Mouse (Mus musculus): ENCODE data around the gene Ppil4. TPM values are rescaled to one million over a fixed set of nuclear protein-coding genes. Genes with fewer than 3 reads are reported as not detected.

Gene Ppil4
- total and polyA plus RNA-seq, 3 experiments = 26.4 to 45.9 (median 41.5) TPM

GRCm38 (mm10) chr10:7833377-7834165, 40.9 kb downstream of the Ppil4 start:
- Histone ChIP-seq H3K27ac (ENCODE audit: insufficient read depth, low read depth) (peak overlapping the region; percentile 95), H3K4me1 (ENCODE audit: control insufficient read depth in 1 of 2, insufficient read depth in 2 of 2) (peaks cover 40 to 63% of the 10 kb centered on the region in 2 experiments), H3K79me2 (replicated peaks; ENCODE audit: control insufficient read depth, extremely low read depth, insufficient read depth, poor library complexity, severe bottlenecking) (no peaks in the 10 kb centered on the region), H3K36me3 (replicated peaks in 1 of 2; ENCODE audit: control insufficient read depth in 1 of 2, insufficient read depth in 1 of 2, low read length in 1 of 2) (peaks cover 0 to 9% of the 10 kb centered on the region in 2 experiments), H3K27me3 (replicated peaks) (no peaks in the 10 kb centered on the region), H3K9me3 (replicated peaks; ENCODE audit: low read length) (no peaks in the 10 kb centered on the region), H3K4me3 (replicated peaks in 1 of 3; ENCODE audit: low read depth in 2 of 3, low read length in 2 of 3, poor library complexity in 1 of 3) (peak overlapping the region in 2 of 3 experiments; percentile 13 to 51), H3K9ac (ENCODE audit: insufficient read depth, low read depth) (peak overlapping the region; percentile 84), H3K4me2 (ENCODE audit: insufficient read depth, low read depth, poor library complexity, severe bottlenecking) (peak overlapping the region; percentile 96)
- peak; percentile 65 for DNase-seq (ENCODE audit: extremely low read depth)
- dilution Hi-C loops (cut with MboI; ENCODE audit: extremely low pct_ligation_motif_present, extremely low pct_unique_long_range_greater_than_20kb, low sequenced_read_pairs) (no loop called here), in situ Hi-C loops (cut with MboI; ENCODE audit: low pct_ligation_motif_present, low pct_unique_long_range_greater_than_20kb, low sequenced_read_pairs) (loop anchor here (25.0 kb wide), 1 partner anchor 1129 kb away; no protein-coding TSS in a partner anchor)
- TF ChIP-seq BHLHE40 (IDR thresholded peaks at IDR 0.05; ENCODE audit: low read depth, low read length) (no peak), JUND (conservative IDR thresholded peaks at IDR 0.05; ENCODE audit: low read depth, low read length) (0 out of 2 replicates have a peak, but pooled peaks have one; percentile 19), MEF2A (IDR thresholded peaks at IDR 0.05; ENCODE audit: borderline replicate concordance, low read depth, low read length) (peak; percentile 49; the same call in 1 of the 2 replicates), GABPA (IDR thresholded peaks at IDR 0.05; ENCODE audit: insufficient replicate concordance, low read depth, low read length) (no peak), SIN3A (IDR thresholded peaks at IDR 0.05; ENCODE audit: low read length) (no peak; the same call in none of the 2 replicates), ZNF384 (IDR thresholded peaks at IDR 0.05; ENCODE audit: low read depth, low read length) (peak; percentile 77), CTCF (conservative IDR thresholded peaks at IDR 0.05 in 1 of 2, IDR thresholded peaks at IDR 0.05 in 1 of 2; ENCODE audit: low read depth in 2 of 2, low read length in 2 of 2) (peak in 1 of 2 experiments; percentile 70; a peak in 2 of 4 replicates), MXI1 (IDR thresholded peaks at IDR 0.05; ENCODE audit: low read depth, low read length) (no peak), TBP (conservative IDR thresholded peaks at IDR 0.05; ENCODE audit: low read depth, low read length) (no peak), MAZ (IDR thresholded peaks at IDR 0.05; ENCODE audit: low read depth, low read length) (no peak), MAX (IDR thresholded peaks at IDR 0.05; ENCODE audit: low read length) (no peak; the same call in 1 of the 2 replicates), USF1 (IDR thresholded peaks at IDR 0.05; ENCODE audit: low read depth, low read length) (no peak), SMC3 (IDR thresholded peaks at IDR 0.05; ENCODE audit: low read depth, low read length) (peak; percentile 57), KAT2A (IDR thresholded peaks at IDR 0.05; ENCODE audit: insufficient replicate concordance, low read length) (no peak), ETS1 (conservative IDR thresholded peaks at IDR 0.05; ENCODE audit: low read depth, low read length) (no peak), ZMIZ1 (IDR thresholded peaks at IDR 0.05; ENCODE audit: low read depth, low read length) (0 out of 2 replicates have a peak, but pooled peaks have one; percentile 2), USF2 (conservative IDR thresholded peaks at IDR 0.05; ENCODE audit: low read depth, low read length) (no peak), JUN (IDR thresholded peaks at IDR 0.05; ENCODE audit: insufficient read depth, low read depth, low read length) (no peak), RCOR1 (conservative IDR thresholded peaks at IDR 0.05; ENCODE audit: low read depth, low read length) (no peak), MYC (IDR thresholded peaks at IDR 0.05; ENCODE audit: low read depth, low read length) (no peak), CHD2 (IDR thresholded peaks at IDR 0.05; ENCODE audit: low read length) (no peak), ELF1 (IDR thresholded peaks at IDR 0.05; ENCODE audit: low read depth, low read length) (no peak), NELFE (IDR thresholded peaks at IDR 0.05; ENCODE audit: low read depth, low read length) (0 out of 2 replicates have a peak, but pooled peaks have one; percentile 24), ZC3H11A (IDR thresholded peaks at IDR 0.05; ENCODE audit: low read depth, low read length) (no peak), ZKSCAN1 (IDR thresholded peaks at IDR 0.05; ENCODE audit: borderline replicate concordance, low read depth, low read length) (no peak), HCFC1 (IDR thresholded peaks at IDR 0.05; ENCODE audit: low read depth, low read length) (no peak; the same call in 1 of the 2 replicates), POLR2A (IDR thresholded peaks at IDR 0.05; ENCODE audit: low read depth, low read length) (0 out of 2 replicates have a peak, but pooled peaks have one; percentile 19), IRF4 (IDR thresholded peaks at IDR 0.05; ENCODE audit: low read depth, low read length) (no peak; the same call in 1 of the 2 replicates), PAX5 (IDR thresholded peaks at IDR 0.05; ENCODE audit: low read length) (no peak), RAD21 (IDR thresholded peaks at IDR 0.05; ENCODE audit: low read depth, low read length) (peak; percentile 65), UBTF (IDR thresholded peaks at IDR 0.05; ENCODE audit: low read depth, low read length) (no peak), EP300 (IDR thresholded peaks at IDR 0.05; ENCODE audit: low read length) (no peak; the same call in 1 of the 2 replicates), POLR2AphosphoS2 (IDR thresholded peaks at IDR 0.05; ENCODE audit: low read depth, low read length) (no peak), E2F4 (IDR thresholded peaks at IDR 0.05; ENCODE audit: insufficient replicate concordance, low read depth, low read length) (no peak), MAFK (IDR thresholded peaks at IDR 0.05; ENCODE audit: insufficient replicate concordance, low read length) (no peak), NRF1 (IDR thresholded peaks at IDR 0.05; ENCODE audit: low read depth, low read length) (no peak), TCF12 (IDR thresholded peaks at IDR 0.05; ENCODE audit: low read depth, low read length) (peak; percentile 57; the same call in 1 of the 2 replicates), CHD1 (IDR thresholded peaks at IDR 0.05; ENCODE audit: low read depth, low read length) (no peak; the same call in 1 of the 2 replicates)
